Mouse (Mus musculus): ENCODE results near the gene Crtc3. TPM values are rescaled to one million over a fixed set of nuclear protein-coding genes. Genes with fewer than 3 reads are reported as not detected.

Crtc3 gene
- 18.3 and 26.9 TPM in 2 replicates for total RNA-seq (2015)
- total RNA-seq (2017) = 5.6 and 16.3 TPM in 2 replicates

DNA sequence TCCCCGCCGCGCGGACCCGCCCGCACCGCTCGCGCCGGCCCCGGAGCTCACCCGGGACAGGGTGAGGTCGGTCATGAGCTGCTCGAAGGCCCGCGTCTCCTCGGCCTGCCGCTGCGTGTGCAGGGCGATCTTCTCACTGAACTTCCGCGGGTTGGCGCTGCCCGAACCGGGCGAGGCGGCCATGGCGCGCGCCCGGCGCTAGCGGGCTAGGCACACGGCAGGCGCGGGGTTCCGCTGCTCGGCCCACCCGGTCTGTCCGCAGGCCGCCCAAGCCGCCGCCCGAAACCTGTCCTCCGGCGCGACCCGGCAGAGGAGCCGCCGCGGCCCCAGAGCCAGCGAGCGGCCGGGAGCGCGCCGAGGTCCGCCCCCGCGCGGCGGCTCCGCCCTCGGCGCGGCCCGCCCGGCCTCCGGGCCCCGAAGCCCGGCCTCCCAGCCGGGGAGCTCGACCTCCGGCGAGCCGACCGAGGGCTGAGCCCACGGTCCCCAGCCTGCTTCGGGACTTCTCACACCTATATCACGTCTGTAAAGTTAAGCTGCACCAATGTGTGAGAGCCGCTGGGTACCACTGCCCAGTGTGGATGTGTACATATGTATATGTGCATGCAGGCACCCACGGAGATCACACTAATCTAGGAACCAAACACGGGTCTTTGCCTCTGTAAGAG lies at the start of gene Crtc3:
TSS of gene Crtc3 (minus strand) at position 322 of the 665 bp plus-strand sequence.
- ATAC-seq (replicated peaks; ENCODE audit: poor library complexity) = peak; percentile 54

DNA sequence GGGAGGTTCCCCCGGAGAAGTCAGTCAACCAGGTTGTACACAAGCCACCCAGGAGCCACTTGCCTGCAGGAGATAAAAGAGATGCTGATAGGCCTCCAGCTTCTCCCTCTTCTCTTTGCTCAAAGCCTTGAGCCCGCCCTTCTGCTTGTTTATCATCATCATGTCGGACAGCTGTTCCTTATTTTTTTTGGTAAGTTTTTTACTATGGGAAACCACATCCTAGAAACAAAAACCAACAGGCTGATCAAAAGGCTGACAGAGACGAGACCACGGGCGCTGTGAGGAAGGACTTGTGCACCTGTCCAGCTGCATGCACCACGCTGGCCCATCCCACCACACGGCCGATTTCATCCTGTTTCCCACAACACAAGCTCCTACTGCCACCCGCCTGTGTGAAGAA lies 47.5 kb upstream of the Crtc3 start:
- 0 out of 2 replicates have a peak, but pooled peaks have one; percentile 21 for ATAC-seq (replicated peaks; ENCODE audit: poor library complexity)

DNA sequence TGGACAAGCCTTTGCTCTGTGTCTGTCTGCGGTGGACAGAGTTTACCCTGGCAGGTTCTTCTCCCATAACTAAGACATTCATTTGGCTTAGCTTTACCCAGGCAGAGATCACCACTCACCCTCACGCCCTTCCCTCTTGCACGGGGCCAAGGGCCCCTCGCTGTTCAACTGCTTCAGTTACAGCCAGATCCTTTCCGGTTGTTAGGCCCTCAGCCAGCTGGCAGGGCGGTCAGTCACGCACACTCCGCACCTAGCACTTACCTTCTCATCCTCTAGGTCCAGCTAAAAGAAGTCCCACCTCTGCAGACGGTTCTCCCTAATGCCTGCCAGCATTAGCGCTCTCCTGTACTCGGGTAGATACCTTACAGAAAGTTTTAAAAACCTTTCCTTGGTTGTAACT lies 44.3 kb upstream of the Crtc3 start:
- ATAC-seq (replicated peaks; ENCODE audit: poor library complexity) = no peak

DNA sequence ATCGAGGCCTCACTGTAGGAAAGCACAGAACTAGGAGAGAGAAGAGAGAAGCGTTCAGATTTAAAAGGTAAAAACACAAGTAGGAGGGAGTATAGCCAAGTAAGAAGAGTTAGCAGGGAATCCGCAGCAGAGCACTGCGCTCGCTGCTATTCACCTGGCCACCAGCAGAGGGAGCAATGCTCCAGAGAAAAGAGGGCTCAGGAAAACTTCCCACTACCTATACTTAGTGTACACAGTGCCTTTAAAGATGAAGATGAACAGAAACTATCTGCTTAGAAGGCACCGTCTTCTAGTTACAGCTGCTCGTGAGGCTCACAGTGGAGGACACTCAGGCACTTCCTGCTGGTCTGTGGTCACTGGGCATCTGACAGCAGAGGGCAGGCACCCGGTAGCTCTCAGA lies 41.0 kb upstream of the Crtc3 start:
- ATAC-seq (replicated peaks; ENCODE audit: poor library complexity) = peak; percentile 91

DNA sequence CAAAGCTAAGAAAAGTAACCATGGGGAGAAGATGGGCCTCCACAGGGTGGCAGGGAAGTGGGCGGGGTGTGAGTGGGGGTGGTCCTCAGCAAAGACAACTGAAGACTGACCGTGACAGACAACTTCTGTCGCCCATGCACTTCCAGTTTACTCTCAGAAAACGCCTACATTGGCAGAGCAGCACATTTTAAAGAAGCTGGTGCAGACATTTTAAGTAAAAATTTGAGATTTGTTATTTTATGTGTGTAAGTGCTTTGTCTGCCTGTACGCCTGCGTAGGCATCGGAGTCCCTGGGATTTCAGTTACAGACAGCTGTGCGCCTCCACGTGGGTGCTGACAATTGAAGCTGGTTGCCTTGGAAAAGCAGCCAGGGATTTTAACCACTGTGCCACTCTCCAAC lies 32.4 kb upstream of the Crtc3 start:
- ATAC-seq (replicated peaks; ENCODE audit: poor library complexity) = no peak

DNA sequence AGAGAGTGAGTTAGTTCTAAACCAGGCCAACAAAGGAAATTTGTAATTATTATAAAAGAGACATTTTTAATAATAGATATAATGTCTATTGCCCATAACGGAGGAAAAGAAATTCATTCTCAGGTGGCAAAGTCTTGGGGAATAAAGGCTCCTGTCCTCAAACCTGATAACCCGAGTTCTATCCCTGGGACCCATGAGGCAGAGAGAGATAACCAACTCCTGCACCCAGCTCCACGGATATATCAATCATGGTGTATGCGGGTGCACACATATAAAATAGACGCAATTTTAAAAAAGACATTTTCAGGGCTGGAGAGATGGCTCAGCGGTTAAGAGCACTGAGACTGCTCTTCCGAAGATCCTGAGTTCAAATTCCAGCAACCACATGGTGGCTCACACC lies 30.9 kb upstream of the Crtc3 start:
- no peak for ATAC-seq (replicated peaks; ENCODE audit: poor library complexity)

DNA sequence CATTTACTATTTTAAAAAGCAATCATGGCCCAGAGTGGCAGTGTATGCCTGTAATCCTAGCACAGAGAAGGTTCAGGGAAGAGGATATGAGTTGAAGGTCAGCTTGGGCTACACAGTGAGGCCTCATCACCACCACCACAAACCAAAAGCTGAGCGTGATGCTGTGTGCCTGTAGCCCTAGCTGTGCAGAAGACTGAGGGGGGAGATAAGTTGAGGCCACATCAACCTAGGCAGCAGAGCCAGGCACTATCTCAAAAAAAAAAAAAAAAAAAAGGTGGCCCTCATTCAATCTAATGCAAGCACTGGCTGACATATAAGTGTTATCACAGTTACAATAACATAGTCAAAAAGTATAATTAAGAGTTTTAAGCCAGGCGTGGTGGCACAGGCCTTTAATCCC lies 30.4 kb upstream of the Crtc3 start:
- peak; percentile 35 for ATAC-seq (replicated peaks; ENCODE audit: poor library complexity)

DNA sequence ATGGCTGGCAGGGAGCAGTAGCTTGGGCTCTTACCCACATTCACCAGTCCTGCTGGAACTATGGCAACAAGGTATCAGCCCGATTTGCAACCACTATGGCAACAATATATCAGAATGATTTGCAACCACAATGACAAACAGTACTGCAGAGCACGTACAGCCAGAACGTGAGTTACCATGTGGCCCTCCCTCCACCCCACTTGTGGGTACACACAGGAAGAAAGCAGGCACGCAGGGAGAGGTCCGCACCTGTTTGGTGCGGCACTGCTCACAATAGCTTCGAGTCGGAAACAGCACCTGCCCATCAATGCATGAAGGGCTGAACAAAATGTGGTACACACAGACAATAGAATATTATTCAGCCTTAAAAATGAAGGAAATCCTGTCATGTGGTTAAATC lies 29.8 kb upstream of the Crtc3 start:
- ATAC-seq (replicated peaks; ENCODE audit: poor library complexity) = no peak

DNA sequence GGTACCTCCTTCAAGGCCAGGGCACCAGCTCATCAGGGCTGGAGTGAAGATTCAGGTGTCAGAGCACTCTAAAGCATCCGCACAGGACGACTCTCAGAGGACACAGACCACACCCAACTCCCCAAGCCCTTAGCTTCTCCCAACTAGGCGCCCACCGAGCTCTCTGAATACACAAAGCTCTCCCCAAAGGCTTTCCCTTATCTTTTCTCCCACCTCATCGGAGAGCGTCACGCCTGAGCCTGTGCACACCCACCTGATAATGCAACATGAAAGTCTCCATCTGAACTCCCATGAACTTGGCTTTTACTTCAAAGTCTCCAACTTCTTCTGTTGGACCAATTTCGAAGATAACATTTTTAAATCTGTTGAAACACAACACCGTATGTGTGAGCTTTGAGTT lies 28.1 kb upstream of the Crtc3 start:
- ATAC-seq (replicated peaks; ENCODE audit: poor library complexity) = no peak

DNA sequence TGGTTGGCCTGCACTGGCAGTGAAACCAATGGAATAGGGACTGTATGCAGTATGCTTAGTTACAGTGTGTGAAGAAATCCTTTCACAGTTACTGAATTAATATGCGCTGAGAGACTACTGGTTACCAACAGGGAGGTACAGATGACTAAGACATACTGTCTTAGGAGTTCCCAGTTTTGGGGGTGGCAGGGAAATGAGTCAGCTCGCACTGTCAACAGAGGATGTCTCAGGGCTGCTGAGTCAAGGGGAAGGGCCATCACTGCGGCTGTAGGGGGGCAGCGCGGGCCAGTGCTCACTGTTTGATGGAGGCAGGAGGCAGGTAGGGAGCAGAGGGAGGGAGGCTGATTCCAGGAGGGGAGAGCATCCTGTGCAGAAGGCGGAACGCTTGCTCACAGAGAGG lies 26.6 kb upstream of the Crtc3 start:
- ATAC-seq (replicated peaks; ENCODE audit: poor library complexity) = peak; percentile 83

DNA sequence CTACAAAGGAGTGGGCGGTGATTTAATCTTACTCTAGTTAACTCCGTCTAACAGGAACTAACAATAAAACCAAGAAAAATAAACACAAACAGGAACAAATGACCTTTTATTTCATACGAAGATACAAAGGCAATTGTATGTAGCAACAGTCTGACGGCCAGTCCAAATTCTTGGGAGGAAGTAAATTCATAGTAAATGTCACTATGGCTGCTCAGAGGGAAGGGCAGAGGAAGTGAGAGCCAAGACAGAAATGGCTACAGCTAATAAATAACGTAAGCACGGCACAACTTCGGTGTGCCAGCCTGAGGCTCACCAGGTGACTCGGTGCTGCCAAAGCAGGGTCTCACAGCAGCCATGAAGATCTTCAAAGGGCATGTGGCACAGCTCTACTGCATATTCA lies 22.8 kb upstream of the Crtc3 start:
- no peak for ATAC-seq (replicated peaks; ENCODE audit: poor library complexity)

DNA sequence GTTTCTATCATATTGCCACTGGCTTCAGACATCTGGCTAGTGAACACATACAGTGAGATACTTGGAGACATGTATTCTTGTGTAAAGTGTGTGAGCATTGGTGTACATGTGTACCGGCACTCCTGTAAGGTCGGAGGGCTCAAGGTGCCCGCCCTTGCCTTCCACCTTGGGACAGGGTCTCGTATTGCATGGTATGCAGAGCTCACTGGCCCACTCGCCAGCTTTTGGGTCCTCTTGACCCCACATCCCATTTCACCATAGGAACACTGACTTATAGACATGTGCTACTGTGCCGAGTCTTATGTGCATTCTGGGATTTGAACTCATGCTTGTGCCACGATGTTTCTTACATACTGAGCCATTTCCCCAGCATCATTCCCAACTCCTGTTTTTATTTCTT lies 21.7 kb upstream of the Crtc3 start:
- no peak for ATAC-seq (replicated peaks; ENCODE audit: poor library complexity)

DNA sequence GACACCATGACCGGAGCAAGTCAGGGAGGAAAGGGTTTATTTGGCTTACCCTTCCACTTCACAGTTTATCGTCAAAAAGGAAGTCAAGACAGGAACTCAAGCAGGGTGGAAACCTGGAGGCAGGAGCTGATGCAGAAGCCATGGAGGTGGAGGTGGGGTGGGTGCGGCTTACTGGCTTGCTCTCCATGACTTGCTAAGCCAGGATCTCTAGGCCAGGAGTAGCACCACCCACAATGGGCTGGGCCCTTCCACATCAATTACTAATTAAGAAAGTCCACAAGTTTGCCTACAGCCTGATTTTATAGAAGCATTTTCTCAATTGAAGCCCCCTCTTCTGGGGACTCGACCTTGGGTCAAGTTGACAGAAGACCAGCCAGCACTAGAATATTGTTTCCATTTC lies 15.4 kb upstream of the Crtc3 start:
- ATAC-seq (replicated peaks; ENCODE audit: poor library complexity) = no peak

DNA sequence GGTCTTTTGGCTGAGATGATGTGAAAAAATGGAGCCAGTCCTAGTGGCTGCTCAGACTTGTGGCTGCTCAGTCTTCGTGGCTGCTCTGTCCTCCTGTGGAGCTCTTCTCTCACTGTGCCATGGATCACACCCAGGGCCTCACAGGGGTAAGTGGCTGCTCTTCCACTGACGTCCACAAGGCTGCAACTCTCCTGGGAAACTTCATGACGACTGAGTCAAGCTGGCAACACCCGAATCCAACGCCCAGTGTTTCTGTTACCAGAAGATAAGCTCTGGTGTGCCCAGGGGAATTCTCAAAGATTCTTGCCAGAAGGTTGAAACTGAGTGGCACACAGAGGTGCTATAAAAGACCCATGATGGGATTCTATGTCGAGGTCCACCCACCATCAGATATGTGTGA lies 13.8 kb upstream of the Crtc3 start:
- peak; percentile 92 for ATAC-seq (replicated peaks; ENCODE audit: poor library complexity)

DNA sequence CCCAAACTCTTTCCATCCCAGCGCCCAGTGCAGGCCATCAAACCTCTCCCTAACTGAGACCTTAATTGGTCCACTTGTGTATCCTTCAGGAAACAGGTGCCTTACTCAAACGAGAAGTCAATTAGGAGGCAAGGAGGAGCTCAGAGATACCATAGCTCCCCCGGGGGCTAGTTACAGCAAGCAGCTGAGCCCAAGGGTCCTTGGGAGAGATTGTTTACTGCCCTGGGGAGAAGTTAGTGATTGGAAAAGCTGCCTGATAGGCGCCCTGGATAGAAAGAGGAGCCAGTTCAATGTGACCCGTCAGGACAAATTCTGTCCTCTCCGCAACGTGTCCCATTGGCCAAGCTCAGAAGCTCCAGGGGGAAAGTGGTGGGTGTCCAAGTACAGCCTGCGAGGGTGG lies 11.0 kb upstream of the Crtc3 start:
- no peak for ATAC-seq (replicated peaks; ENCODE audit: poor library complexity)

DNA sequence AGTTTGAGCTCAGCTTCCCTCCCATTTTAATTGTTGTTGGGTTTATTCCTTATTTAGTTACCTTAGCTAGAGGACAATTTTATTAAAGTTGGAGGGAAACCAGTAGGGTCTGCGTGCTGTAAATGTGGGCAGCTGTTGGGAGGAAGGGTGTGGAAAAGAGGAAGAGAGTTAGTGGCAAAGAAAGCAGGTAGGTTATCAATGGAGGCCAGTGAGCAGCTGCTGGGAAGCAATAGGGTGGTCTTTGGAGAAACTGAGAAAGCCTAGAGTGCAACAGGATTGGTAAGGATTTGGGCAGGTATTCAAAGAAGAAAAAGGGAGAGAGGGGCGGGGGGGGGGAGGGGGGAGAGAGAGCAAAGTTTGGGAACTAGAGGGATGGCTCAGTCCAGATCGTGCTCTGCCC lies 10.3 kb upstream of the Crtc3 start:
- ATAC-seq (replicated peaks; ENCODE audit: poor library complexity) = no peak

DNA sequence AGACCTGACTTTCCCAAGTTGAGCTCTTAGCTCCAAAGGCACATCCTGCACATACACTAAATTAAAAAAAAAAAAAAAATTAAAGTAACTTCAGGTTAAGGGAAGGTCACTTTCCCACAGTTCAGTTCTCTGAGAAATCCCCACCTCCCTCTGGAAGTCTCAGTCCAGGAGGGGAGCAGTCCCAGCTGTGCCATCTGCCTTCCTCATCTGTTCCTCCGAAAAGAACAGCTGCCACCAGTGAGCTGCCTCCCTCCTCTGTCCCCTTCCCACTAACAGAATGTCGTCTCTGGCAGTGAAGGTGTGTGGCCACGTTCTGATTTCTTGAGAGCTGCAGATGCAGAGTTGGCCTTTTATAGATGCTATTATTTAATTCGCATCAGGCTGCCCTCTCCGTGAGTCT lies 9.2 kb upstream of the Crtc3 start:
- ATAC-seq (replicated peaks; ENCODE audit: poor library complexity) = no peak

DNA sequence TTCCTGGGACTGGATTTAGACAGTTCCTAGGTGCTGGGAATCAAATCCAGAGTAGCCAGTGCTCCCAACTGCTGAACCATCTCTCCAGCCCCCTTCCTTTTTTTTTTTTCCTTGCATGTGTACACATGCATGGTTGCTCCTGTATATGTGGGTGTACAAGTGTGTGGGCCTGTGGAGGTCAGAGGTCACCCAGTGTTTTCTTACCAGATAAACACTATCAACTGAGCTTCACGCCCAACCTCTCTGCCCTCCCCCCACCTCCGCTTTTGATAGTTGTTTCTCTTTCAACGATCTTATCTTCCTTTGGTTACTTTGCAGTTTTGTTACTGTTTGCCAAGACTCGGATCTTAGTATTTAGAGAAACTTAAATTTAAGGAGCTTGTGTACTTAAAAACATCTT lies 8.2 kb upstream of the Crtc3 start:
- ATAC-seq (replicated peaks; ENCODE audit: poor library complexity) = peak; percentile 71

DNA sequence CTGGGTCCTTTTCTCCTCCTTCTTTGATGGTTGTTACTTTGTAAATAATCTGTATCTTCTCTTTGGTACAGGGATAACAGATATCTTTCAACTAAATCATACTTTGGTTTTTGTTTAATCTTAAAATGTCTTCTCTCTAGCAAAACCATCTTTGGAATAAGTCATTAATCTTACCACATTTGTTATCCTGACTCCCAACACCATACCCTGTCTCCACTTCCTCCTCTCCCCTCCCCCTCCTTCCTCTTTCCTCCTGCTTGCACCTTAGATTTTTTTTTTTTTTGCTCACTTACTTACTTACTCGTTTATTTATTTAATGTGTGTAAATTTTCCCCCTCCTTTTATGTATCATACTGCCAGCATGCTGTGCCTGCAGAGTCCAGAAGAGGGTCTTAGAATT lies 7.7 kb upstream of the Crtc3 start:
- 0 out of 2 replicates have a peak, but pooled peaks have one; percentile 18 for ATAC-seq (replicated peaks; ENCODE audit: poor library complexity)

DNA sequence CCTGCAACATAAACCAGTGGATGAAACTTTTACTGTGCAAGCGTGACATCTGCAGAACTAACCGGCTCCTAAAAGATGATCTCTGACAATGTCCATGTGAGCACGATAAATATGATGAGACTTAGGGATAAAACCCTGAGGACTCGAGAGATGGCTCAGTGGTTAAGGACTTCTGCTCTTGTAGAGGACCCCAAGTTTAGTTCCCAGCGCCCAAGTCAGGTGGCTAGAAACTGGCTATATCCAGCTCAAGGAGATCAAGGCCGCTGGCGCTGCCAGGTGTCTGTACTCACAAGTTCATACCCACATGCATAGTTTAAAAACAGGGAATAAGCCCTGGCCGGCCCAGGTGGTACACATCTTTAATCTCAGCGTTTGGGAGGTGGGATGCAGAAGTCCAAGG lies 3.8 kb upstream of the Crtc3 start:
- no peak for ATAC-seq (replicated peaks; ENCODE audit: poor library complexity)

DNA sequence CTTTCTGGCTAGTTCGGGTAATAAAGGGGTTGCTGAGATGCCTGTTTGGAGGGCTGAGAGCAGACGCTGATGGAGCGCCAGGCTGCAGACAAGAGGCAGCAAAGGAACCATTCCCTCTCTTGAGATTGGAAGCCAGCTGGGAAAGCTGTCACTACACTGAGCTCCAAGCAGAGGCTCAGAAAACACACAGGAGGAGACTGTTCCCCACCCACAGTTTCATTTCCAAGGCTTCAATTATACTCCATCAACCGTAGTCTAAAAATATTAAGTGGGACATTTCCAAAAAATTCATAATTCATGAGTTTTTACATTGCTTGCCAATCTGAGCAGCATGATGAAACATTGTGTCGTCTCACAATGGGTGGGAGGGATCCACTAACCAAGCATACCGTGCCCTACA lies 2.5 kb upstream of the Crtc3 start:
- ATAC-seq (replicated peaks; ENCODE audit: poor library complexity) = no peak

DNA sequence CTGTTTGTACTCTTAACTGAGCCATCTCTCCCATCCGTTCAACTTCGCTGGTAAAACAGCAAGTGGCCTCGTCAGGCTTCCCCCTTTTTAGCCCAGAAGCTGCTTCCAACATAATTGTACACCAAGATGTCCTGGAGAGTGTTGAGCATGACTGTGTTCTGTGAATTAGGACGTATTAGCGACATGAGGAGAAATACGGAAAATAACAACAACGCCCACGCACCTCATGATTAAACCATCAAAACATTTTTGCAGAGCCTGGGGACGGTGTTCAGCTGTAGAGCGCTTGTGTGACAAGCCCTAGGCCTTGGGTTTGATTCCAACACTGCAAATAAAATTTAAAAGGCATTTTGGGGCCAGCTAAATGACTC lies 529 bp upstream of the Crtc3 start:
- ATAC-seq (replicated peaks; ENCODE audit: poor library complexity) = no peak

DNA sequence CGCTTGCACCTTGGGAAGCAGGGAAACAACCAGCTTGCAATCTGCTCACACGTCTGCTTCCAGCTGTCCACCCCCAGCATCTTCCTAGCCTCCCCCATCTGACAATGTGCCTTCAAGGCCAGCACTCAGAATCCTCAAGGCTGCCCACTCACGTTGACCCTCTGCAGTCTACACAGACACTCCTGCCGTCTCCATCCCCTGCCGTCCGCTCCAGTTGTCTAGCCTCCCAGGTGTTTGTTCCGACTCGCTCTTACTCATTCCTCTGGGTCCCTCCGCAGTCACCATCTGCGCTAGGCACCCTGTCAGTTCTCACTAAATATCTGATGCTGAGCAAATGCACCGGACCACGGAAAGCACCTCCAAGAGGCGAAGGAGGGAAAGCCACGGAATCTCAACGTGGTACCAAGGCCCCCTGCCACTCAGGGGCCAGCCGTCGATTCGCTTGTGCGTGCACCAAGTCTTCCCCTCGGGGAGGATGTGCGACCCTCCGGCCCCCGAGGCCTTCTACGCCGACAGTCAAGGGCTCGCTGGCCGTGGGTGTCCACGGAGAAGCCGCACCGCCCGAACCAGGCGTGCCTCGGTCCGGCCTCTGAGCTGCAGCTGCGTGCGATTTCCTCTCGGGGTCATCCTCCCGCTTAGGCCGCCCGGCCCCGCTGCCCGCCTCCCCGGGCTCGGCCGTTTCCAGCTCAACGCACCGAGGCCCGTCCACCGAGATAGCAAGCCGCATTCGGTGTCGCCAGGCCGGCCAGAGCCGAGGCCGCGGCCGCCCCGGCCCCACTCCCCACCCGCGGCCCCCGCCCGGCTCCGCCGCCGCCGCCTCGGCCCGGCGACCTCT lies 739 bp downstream of the Crtc3 start:
- ATAC-seq (replicated peaks; ENCODE audit: poor library complexity) = peak; percentile 62

Data from megakaryocyte progenitor cell, adult 5-6 weeks (primary cell).